Mouse (Mus musculus): ENCODE measurements around the gene Apc2.

DNA sequence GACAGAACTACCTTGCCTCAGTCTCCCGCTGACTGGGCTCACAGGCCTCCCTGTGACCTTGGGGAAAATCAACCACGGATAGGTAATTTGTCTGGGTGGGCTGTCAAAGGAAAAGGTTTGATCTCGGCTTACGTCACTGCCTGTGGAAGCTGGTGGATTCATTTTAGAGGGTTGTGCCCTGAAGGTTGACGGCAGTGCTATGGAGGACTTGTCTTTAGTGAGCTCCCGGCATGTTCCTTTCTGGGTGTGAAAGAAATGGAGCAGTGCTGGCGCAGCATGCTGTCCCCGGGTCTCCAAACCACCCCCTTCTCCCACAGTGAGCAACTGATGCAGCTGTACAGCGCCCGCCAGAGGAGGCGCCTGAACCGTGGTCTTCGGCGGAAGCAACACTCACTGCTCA is 2.5 kb upstream of the Apc2 start:
- TF ChIP-seq CTCF (IDR thresholded peaks at IDR 0.05) (no peak), EP300 (IDR thresholded peaks at IDR 0.05; ENCODE audit: insufficient read depth, low read depth, low read length) (no peak)
